Mouse (Mus musculus) kidney, postnatal 36 days (tissue): ENCODE data around the gene Ablim1.

ENCODE experiments used
- DNase-seq, 2 experiments: peaks; one replicate each; pipeline ENCODE4 v3.0.0; 2021 to 2022; ENCODE audit warnings: mixed read lengths in 2 of 2

Ablim1 gene

DNA sequence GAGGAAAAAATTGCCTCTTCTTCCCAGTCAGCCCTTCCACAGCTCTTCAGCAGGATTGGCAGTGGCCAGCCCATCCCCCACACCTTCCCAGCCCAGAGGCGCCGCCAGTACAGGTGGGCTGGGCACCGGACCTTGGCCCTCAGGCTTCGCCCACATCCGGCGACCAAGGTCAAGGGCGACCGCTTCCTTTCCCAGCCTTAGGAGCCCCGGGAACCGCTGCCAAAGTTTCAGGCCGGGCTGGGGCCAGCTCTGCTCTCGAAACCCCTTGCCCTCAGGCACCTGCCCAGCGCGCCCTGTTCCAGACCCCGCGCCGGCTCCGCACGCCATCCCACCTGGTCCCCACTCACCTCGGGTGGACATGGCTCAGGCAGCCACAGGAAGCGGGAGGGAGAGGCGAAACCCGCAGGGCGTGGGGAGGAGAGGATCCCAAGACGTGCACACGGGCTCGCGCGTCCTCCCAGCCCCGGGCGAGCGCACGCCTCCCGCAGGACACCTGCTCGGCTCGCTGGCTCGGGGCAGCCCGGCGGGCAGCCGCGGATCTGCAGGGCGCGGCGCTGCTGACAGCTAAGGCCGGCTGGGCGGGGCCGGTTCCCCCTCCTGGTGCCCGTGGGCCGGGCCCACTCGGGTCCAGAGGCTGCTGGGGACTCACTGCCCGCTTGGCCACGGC, at the start of gene Ablim1:
Gene Ablim1, minus strand, starts transcription at position 574 of the 667 bp plus-strand sequence.
- DNase-seq, result peak; percentile 91 to 93

DNA sequence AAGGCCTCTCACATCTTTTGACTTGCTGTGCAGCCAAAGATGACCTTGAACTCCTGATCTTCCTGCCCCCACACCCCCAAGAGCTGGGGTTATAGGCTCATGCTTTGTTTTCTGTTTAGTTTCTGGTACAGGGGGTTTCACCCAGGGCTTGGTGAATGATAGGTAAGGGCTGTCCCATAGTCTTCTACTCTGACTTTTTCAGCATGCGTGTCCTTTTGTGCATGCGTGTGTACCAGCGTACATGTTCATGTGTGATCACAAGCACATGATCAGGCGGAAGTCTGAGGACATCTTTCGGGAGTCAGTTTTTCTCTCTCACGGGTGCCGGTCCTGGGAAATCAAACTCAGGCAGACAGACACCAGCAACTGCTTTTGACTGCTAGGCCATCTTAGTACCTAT, 48.8 kb upstream of the Ablim1 start:
- no peak for DNase-seq

DNA sequence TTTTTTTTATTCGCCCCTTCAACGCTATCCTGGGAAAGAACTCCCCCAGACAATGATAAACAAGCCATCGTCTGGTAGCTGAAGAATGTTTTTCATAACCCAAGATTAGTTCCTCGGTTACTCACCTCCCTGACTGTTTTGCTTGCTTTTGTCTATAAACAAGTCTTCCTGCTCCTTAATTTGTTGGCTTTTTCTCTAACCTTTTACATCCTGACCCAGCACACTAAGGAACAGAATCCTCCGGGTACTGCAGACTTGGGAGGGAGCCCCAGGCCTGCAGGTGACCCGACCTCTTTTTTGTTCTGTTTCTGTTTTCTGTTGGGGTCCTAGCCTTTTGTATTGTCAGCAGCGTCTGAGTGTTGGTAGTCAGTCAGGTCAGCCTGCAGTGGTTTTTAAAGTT, 48.4 kb upstream of the Ablim1 start:
- no peak for DNase-seq

DNA sequence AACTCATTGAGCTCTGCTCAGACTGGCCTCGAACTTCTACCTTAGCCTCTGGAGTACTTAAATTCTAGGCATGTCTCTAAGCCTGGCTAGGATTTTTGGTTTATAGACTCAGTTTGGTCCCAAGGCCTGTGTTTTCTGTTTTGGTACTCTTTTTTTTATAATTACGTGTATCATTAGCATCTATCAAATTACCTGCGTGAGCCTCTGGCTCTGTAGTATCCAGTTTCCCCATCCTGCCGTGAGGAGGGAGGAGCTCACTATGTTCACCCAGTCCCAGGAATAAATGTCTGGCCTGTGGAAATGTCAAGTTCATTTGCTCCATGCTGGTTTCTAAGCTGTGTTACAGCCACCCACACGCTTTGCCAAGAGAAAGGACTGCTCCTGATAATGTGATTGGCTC, 47.9 kb upstream of the Ablim1 start:
- no peak for DNase-seq

DNA sequence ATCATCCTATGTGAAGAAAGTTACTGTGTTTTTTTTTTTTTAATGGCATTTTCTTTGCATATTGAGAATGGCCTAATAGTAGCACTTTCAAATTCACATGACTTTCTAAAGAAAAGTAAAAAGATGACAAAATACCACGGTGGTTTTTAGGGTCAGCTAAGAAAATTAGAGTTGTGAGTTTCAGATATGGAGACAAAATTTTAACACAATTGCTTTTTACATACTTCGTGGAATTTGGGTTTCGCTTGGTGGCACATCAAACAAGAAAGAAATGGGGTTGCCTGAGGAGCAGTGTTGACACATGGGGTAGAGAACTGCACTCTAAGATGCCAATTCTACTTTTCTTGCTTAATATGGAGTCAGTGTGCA, 47.2 kb upstream of the Ablim1 start:
- no peak for DNase-seq

DNA sequence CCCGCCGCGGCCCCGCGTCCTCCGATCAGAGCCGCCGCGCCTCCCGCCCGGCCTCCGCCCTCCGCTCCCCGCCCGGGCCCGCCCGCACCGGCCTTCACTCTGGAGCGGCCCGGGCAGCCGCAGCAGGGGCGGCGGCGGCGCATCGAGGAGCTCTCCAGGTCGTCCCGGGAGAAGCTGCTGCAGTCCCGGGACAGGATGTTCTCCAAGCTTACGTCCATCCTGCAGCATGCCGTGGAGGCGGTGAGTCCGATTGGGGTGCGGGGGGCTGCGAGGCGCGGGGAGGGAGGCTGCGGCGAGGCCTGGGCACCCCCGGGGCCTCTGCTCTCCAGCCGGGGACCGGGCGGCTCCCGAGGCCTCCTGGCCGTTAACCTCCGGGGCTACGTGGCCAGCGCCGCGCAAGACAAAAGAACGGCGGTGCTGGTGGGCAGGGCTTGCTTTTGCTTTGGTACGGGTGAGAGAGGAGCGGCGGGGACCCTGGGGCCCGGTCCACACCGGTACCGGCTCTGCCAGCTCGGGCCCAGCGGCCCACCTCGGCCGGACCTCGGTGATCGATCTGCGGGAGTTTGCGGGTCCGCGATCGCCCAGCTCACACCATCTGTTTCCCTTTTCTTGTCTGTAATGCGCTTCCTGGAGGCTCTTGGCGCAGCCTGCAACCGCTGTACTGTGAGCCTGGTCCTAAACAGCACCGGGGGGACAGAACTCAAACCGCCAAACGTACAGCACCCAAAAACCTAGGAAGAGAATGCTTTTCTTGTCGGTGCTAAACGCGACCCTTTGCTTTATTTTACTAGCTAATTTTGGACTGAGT, 46.6 kb upstream of the Ablim1 start:
- peak; percentile 52 to 74 for DNase-seq

DNA sequence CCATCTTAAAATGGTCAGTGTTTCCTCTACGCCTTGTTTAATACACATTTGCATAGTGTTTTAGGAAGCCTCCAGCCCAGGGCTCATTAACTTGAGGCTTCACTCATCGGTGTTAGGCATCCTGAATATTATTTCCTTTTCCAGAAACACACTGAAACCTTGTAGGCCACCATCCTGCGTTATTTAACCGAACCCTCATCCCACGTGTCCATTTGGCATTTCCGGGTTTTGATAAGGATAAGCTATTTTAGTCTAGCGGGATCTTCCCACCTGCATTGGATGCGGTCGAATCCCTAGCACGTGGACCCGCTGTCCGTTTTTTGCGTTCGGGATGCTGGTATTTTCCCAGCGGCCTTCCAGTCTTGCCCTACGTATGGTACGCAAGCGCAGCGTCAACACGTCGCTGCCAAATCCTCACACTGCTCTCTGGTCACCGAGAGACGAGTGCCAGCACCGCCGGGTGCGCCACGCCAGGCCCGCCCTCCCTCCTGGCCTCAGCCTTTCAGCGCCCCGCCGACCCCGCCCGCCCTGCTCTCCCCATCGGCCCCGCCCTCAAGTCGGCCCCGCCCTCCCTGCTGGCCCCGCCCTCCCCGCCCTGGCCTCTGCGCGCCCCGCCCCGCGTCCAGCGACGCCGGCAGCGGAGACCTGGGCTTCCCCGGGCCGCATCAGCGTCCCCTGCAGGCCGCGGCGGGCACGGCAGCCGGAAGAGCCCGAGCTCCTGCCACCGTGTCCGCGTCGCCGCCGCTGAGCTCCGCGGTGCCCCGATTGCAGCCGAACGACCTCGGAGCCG, 45.8 kb upstream of the Ablim1 start, which contains the start of gene Fam160b1:
Gene Fam160b1, plus strand, starts transcription at position 340 of the 790 bp plus-strand sequence.
- peak; percentile 96 to 97 for DNase-seq

DNA sequence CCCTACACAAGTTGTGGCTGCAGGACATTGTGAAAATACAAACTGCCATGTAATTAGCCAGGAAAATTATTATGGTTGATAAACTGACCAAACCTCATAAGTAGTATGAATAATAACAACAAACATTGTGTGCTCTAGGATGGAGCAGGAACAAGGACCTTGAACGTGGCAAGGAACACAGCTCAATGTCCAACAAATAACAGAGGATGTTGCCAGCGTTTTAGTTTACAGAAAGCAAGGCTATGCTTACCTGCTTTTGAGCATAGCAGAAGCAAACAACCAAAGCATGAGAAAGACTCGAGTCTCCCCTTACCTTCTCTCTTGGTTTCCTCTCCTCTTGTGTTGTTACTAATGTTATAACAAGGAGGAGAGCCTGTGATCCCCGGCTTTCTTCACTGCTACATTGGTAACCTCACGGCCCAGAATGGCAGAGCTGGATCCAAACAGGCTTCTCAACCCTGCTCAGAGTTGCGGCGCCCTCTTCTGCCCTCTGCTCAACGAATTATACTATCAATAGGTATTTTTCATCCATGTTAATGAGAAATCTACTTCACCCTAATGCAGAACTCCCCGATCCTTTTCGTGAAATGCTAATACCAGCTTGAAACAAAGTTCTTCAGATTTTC, 45.1 kb upstream of the Ablim1 start:
- DNase-seq, result peak in 1 of 2 experiments; percentile 50

DNA sequence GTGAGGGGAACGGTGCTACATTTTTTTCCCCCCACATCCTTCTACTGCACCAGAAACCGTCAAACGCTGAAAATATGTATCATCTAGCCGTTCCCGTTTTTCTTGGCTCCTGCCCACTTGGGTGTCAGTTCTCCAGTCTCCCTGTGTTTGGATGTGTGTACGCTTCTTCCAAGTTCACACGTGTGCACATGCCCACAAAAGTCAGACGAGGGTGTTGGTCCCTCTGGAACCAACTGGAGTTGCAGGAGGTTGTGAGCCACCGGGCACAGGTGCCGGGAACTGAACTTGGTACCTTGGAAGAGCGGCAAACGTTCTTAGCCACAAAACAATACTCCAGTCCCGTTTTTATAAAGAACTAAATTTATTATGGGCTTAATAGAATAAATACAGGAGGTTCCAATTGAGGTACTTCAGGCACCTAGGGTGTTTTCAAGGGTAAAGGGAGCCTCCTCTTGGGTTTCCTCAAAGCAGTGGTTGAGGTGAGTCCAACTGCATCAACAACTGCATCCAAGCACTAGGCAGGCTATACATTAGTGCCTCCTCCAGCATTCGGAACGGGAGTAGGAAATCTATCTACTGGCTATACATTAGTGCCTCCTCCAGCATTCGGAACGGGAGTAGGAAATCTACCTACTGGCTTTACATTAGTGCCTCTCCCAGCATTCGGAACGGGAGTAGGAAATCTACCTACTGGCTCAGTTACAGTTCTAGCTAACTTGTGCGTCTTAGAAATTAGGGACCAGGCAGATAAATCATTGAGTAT, 44.3 kb upstream of the Ablim1 start:
- DNase-seq, result no peak

DNA sequence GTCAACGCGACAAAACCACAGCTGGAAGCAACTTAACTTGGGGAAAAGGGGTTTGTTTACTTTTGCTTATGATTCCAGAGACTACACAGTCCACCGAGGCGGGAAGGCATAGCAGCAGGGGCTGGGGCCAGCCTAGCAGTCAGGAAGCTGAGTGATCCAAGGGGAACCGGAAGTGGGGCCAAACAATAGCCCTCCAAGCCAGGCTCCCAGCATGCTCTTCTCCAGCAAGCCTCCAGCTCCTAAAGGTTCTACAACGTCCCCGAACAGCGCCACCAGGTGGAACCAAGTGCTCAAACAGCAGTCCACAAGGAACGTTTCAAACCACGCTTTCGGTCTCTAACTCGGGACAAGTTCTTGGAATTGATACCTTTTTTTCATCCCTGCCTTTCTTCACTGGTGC, 43.6 kb upstream of the Ablim1 start:
- DNase-seq, result peak; percentile 84 to 91

DNA sequence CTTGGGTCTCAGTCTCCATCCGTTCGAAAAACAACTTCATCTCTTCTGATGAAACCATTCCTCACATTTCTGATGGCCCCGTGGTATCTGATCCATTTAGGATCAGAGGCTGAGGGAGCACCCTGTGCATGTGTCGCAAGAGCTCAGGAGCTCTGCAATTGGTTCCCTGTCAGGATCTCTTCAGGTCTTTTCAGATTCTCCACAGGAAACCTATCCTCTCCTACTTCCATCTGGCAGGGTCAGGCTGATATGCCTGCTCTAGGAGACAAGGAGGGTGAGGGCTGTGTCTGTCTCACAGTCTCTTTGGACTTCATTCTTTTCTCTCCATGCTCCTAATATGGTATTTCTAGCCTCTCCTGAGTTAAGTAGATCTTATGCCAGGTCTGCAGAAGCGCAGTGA, 43.1 kb upstream of the Ablim1 start:
- DNase-seq, result no peak

DNA sequence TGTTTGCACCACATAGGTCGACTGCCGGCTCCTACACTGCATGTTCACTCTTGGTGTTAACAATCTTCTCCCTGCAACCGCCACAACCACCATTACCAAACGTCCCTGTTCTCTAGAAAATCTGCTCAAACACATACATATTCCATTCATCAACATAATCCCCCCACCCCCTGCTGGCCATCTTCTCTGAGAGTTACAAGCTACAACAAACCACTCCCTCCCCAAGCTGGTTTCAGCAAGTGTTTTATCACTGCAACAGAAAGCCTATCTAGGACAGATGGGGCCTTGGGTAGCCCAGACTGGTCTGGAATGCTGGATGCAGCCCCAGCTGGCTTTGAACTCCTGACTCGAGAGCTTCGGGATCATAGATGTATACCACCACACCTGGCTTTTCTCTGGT, 42.5 kb upstream of the Ablim1 start:
- no peak for DNase-seq

DNA sequence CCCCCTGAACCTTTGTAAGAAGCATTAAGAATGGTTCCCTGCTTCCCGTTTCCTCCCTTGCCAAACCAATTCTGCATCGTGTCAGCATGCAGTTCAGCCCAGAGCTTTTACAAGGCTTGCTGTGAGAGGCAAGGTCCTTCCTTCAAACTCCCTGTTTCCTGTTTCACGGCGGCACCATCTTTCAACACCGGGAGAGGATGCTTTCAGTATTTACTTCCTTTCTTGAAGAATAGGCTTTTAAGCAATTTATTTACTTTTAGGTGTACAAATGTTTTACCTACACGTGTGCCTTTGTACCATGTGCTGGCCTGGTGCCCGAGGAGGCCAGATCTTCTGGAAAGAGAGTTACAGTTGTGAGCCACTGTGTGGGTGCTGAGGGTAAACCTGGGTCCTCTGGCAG, 41.6 kb upstream of the Ablim1 start:
- DNase-seq, result no peak

DNA sequence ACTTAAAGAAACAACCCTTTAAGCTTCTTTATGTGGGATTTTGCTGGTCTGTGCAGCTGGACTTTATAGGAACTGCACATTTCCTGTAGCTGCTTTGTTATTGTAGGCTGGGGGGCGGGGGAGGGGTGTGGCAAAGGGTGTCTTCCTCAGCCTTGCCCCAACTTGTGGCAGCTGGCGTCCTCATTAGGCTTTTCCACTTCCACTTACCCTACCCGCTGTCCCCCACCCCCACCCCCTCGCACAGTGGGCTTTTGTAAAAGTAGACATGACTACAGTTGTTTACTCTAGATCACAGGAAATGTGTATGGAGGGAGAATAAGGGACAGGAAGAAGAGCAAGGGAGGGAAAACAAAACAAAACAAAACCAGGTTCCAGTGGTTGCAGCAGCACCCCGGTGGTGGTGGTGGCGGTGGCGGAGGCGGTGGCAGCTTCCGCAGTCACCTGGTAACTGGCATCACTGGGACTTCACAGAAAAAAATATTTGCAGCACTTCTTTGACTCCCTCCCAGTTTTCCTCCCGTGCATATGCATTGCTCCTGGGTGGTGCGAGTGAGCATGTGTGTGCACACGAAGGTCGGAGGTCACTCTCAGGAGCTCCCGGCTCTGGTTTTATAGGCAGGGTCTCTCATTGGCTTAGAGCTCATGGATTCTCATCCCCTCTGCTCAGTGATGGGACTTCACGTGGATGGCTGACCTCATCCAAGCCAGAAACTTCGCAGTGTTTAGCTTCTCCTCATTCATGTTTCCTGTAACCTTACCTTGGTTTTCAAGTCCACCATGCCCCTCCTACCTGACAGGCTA, 40.9 kb upstream of the Ablim1 start:
- no peak for DNase-seq

DNA sequence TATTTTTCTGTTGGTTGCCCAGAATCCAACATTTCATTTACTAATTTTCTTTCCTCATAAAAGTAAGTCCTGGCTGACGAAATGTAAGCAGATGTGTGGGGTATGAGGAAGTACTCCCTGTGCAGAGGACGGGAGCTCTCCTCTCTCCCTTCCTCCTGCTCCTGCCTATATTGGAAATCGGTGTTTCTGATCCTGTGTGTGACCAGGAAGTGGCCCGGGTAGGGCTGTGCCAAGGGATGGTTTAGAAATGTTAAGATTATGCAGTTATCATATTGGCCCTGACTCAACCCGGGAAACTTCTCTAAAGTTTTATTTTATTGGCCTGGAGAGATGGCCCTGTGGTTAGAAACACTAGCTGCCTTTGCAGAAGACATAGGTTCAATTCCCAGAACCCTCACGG, 40.0 kb upstream of the Ablim1 start:
- no peak for DNase-seq

DNA sequence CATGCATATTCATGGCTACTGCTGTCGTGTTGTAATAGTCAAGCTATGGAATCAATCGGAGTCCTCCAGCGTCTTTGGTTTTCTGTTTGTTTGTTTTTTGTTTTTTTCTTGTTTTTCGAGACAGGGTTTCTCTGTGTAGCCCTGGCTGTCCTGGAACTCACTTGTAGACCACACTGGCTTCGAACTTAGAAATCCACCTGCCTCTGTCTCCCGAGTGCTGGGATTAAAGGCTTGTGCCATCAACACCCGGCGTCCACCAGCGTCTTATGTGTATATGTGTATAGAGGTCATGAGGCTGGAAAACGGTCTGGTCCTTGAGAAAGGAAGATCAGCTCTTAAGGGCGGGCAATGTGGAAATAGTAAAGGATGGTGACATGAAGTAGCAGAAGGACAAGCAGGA, 39.3 kb upstream of the Ablim1 start:
- DNase-seq, result no peak

DNA sequence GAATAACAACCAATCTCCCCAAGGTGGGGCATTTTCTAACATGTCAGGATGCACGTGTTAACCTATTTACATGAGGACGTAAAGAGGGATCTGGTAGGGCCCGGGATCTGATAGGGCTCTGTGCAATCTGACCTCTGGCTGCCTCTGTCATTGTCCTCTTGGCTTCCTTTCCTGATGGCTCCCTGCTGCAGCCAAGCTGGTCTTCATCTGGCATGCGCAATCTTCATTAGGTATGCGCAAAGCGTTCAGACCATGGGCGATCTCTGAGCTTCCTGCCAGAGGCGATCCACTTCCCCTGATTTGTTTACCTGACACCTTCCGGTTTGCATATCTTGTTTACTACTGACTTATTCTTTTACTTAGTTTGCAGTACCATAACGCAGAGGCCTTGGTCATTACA, 38.5 kb upstream of the Ablim1 start:
- DNase-seq, result no peak

DNA sequence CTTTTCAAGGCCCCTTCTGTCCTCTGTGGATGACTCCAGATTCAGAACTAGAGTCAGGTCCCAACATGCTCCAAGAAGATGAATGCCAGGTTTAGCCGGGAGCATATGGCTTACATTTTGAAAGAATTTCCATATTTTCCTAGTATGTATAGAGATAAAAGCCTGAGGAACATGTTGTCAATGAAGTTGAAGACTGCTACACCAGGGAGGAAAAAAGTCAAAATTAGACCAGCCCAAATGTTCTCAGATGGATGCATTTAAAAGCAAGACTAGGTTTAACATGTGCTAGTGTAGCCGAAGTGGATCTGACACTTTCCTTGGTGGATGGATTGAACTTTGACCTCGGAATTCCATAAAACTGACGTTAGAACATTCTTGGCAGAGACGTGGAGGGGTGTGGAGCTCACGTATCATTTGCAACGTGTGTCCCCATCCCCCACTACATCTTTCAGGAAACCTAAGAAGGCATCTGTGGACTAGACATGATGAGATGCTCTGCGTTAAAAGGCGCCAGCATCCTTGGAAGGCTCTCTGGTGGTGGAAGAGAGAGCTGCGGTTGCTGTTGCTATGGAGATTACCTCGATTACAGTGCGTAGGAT, 37.7 kb upstream of the Ablim1 start:
- no peak for DNase-seq

DNA sequence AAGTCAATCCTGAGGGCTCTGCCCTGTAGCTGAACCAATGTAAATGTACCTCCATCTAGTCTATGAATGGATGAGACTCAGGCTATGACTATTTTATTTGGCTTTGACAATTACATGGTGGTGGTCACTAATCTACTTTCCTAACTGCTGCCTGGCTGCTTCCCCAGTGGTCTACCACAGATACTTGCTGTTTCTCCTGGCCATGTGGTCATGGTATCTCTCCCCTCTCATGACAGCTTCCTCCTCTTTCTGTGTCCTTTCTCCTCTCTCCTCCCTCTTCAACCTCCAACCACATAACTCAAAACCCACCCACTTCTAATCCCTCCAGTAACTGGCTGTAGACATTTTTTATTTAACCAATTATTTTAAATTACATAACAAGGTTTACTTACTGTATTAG, 34.4 kb upstream of the Ablim1 start:
- no peak for DNase-seq

DNA sequence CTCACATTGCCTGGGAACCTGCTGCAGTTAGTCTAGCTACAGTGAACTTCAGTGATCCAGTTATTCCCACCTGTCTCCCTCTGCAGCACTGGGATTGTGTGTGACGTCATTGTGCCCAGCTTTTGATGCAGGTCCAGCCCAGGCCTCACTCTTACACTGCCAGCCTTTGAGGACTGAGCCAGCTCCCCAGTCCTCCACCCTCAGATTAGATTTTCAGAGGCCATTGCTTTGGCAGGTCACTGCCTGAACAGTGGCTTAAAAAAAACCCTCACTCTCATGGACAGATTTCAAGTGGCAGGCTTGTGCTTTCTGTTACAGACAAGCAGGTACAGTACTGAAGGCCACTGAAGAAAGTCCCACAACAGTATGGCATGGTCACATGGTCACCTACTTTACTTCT, 30.0 kb upstream of the Ablim1 start:
- no peak for DNase-seq

DNA sequence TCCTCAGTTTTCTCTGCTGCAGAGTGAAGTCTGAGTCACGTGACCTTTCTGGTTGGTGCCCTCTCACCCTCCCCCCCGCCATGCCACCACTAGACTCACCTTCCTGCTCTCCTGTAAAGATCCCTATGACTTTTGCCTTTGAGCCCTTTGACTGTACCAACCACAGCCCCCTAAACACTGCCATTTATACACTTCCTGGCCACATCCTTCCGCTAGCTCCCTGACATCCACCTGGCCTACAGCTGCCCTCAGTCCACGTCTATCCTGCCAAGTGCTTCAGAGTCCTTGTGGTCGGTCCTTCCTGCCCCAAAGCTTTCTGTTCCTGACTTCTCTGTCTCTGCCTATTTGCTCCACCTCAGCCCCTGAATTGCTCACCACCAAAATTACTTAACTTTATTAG, 29.1 kb upstream of the Ablim1 start:
- no peak for DNase-seq
